Mouse (Mus musculus) stomach, postnatal 0 days (tissue): Measurements from ENCODE around the gene Pik3c2g.

Experiments
- CTCF ChIP-seq: IDR thresholded peaks from 2 replicates; pipeline ENCODE4 v1.5.1; 2016; ENCODE audit warnings: antibody characterized with exemption, low read depth, mild to moderate bottlenecking, moderate library complexity
- EP300 ChIP-seq: optimal IDR thresholded peaks from 2 replicates; pipeline ENCODE3; 2016; ENCODE audit warnings: antibody characterized with exemption

DNA sequence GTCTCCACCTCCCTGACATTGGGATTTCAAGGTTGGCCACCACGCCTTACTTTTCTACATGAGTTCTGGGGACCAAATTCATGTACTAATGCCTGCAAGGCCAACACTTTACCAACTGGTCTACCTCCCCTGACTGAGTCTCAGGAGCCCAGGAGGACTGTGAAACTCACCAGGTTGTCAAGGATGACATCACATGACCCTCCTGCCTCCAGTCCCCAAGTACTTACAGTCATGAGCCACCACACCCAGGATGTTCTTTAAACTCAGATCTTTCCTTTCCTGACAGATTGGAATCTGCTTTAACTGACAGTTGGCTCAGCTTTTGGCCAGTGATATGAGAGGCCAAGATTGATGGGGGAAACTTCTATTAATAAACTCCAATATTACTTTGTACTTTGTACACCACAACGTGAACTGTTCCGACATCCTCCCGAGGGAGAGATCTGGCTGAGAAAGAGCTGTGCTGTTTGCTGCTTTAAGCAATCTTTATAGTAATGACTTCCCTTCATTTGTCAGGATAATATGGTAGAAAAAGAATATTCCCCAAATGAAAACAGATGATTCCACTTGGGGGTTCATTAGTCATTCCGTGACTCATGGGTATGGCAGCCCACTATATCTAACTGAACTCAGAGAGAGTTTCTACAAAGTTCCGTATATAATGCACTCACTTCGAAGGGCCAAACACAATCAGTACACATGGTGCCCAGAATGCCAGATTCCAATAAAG, 182.9 kb downstream of the Pik3c2g start:
- TF ChIP-seq CTCF (no peak), EP300 (no peak)
